Mouse (Mus musculus) induced T-regulatory cell, adult 2 months (primary cell): ENCODE results near the gene Sptan1.

ENCODE experiments used
- DNase-seq: peaks from one replicate; pipeline ENCODE4 v3.0.0-alpha.2; 2012; ENCODE audit warnings: low read depth

Gene Sptan1

DNA sequence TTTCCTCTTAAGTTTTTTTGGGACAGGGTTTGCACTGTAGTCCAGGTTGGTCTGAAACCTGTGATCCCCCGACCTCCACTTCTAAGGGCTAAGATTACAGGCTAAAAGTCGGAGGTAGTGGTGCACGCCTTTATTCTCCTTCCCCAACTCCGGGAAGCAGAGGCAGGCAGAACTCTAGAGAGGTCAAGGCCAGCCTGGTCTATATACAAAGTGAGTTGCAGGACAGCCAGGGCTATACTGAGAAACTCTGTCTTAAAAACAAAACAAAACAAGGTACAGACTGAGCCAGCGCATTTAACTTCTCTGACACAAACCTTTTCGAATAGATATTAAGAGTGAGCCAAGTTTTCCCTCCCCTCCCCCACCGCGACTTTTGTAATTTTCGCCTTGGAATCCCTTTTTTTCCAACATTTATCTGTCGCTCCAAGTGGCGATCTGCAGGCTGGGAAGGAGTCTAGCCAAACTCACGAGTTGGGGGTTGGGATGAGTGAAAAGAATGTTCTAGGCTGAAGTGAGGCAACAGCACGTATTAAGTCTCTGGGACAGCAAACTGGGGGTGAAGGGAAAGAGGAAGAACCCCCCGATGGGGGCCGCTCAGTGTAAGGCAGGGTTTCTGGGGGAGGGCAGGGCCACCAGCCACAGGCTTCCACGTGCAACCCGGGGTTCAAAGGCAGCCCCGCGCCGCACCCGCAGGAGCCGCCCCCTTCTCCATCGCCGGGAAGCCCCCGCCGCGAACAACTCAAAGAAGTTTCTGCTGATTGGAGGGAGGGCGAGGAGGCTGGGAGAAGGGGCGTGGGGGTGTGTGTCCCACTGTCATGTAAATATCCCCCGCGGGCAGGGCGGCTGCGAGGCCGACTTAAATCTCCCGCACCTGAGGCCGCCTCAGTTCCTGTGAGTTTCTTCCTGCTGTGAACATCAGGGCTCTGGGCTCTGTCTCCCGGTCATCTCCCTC lies 96.1 kb downstream of the Sptan1 start:
- peak; percentile 83 for DNase-seq

DNA sequence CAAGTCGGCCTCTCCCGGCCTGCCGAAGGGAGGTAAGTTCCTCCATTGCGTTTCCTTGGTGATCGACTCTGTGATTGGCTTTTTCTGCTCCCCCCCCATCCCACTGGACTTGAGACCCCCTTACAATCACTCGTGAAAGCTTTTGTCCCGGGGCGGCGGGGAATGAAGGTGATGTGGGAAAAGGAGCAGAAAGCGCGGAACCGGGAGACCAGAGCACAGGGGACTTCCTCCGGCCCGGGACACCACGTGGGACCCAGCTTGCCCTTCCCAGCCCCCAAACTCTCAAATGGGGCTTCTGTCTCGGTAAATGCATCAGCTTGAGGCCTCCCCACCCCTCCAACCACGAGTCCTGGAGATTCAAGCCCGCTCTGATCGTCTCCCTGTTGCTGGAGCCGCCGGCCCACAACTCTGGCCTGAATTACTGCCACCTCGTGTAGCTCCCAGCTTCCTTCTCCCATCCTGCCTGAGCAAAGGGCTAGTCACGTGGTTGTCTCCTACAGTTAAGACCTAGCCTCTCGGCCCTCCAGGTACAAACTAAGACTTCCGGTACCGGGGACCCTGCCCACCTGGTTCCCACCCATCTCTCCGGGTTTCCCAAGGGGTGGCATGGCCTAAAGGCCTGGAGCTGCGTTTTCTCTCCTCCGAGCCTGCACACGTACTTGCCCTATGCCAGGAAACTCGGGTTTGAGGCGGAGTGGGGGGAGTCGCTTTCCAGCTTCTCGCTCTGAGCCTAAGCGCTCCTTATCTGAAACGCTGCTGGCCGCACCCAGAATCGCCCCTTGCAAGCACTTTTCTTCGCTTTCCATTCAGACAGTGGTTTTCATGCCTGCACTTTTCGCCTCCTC lies 97.1 kb downstream of the Sptan1 start:
- DNase-seq = peak; percentile 74

DNA sequence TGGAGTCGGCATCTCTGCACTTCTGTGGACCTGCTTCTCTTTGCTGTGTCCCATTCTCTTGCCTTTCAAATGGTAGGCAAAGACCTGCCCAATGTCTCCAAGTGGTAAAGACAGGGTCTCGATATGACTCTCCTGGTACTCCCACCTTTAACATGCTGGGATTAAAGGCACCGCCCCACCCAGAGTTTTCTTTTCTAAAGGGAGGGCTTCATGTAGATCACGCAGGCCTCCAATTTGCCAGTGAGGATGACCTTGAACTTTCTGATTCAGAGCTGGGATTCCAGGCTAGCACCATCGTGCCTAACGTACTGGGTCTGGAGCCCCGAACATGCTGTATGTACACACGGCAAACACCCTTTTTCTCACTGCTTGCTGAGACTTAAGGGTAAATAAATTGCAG lies 97.9 kb downstream of the Sptan1 start:
- DNase-seq = peak; percentile 45

DNA sequence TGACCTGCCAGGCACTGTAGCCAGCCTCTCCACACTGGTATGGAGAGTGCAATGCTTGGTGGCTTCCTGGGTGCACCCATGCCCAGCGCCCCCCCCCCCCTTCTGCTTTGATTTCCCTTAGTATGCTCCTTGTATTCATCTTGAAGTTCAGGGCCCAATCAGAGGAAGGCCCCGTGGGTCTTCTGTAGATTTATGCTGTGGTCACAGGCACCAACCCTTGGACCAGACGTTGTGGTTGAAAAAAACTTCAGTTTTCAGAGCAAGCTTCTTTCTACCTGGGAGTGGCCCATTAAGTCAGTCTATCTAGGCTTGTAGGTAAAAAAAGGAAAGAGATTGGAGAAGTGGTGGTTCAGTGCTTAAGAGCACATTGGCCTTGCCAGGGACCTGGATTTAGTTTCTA lies 98.4 kb downstream of the Sptan1 start:
- DNase-seq = peak; percentile 60

DNA sequence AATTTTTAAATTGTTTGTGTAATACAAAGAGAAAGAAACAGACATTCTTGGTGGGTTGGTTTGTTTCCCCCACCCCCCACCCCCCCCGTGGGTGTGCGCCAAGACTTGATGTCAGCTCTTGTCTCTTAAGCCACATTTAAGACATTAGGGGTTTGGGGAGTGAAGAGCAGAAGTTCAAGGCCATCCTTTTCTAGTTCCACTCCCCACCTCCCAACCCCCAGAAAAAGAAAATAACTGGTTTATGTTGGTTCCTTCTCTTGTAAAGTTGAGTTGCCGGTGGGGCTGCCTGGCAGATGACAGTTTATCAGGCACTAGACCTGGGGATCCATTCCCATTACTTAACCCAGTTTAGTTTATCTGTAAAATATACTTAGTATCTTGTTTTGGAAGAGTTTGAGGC lies 98.9 kb downstream of the Sptan1 start:
- DNase-seq = peak; percentile 38

DNA sequence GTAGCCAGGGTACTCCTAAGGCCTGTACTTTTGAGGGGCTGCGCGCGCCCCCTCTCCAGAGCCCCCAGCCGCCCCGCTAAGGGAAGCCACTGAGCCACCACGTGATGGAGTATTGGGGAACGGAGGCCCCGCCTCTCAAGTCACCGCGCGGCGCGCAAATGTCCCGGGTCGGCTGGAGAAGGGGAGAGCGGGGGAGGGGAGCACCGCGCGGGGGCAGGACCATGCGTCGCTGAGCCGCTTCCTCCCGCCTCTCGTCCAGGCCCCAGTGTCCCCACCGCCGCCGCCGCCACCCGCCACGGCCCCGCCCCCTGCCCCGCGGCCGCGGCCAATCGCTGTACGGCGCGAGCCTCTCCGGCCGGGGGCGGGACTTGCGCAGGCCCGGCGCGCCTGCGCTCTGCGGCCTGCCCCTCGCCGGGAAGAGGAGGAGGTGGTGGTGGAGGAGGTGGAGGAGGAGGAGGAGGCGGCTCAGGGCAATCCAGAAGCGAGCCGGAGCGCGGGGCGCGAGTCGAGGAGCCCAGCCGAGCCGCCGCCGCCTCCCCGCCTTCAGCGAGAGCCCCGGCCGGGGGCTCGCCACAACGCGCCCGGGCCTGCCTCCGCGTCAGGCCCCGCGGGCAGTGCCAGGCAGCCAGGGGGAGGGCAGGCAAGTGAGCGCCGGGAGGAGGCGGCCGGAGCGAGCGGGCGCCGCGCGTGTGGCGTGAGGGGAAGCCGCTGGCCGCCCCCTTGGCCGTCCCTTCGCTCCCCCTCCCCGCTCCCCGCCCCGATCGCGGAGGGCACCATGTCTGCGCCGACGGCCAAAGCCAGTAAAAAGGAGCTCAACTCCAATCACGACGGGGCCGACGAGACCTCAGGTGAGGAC lies 100.9 kb downstream of the Sptan1 start:
- DNase-seq = peak; percentile 94

DNA sequence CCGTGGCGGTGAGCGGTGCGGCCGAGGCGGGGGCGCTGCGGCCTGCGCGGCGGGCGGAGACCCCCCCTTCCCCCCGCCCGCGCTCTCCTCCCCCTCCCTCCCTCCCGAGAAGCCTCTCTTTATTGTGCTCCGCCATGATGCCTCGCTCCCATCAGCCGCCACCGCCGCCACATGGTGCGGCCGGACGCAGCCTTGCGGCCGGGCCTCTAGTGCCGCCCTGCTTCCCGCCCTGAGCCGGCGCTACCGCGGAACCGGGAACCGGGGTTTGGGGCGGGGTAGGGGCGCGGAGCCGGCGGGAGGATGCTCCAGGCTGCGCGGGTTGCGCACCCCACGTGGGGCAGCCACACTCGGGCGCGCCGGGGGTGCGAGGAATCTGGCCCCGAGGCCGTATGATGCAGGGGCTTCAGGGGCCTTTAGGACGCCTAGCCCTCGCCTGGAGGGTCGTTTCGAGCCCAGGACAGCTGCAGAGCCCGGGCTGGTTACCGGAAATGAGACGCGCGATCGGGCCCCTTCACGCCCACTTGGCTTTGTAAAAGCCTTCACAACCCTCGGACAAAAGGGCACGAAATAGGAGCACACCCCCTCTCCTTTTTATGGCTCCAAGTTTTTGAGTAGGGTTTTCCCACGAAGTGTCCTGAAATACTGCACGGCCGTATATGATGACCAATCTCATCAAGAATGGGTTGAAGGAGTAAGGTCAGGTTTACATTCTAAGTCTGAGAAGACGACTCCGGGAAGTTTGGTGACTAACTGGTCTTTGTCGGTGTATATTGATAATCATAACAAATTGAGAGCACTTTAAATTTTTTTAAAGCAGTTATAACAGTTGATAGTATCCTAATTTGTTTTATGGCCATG lies 101.9 kb downstream of the Sptan1 start:
- DNase-seq = peak; percentile 77

DNA sequence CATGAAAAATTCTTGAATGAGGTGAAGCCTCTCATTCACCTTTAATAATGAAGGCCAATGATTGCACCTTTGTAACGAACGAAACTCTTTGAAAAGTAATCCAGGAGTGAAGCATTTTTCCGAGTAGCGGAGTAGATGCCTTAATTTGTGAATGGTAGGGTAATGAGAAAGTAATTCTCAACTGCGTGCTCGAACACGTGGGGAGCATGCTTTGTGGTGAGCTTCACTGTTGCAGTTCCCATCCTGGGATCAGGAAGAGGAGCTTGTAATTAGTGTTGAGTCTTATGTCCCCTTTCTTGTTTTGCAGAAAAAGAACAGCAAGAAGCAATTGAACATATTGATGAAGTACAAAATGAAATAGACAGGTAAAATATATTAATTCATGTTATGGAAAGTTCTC lies 102.6 kb downstream of the Sptan1 start:
- DNase-seq = no peak

DNA sequence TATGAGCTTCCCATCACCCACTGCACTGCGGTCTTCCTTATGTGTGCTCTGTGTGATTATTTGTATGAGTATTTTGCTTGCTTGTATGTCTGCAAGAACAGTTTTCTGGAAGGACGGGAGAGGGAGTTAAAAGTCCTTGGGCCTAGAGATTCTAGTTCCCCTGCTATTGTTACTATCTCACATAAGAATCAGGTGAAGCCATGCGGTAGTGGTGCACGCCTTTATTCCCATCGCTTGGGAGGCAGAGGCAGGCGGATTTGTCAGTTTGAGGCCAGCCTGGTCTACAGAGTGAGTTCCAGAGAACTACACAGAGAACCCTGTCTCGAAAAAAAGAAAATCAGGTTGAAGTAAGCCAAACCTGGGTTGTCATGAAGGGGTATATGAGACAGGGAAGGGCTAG lies 107.5 kb downstream of the Sptan1 start:
- no peak for DNase-seq

DNA sequence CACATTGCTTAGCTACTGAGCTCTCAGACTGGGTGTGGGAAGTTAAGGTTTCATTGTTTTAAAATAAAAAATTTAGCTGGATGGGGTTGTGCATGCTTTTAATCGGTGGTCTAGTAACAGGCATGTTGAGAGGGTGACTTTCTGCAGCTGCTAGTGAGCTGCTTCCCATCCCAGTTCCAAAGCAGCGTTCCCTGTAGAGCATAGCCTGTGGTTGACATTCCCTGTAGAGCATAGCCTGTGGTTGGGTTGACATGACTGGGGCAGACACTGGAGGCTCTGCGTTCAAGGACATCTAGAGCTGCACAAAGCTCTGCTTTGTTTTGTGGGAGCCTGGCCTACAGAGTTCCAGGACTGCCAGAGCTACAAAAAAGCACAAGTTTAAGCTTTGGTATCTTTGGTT lies 107.9 kb downstream of the Sptan1 start:
- DNase-seq = no peak

DNA sequence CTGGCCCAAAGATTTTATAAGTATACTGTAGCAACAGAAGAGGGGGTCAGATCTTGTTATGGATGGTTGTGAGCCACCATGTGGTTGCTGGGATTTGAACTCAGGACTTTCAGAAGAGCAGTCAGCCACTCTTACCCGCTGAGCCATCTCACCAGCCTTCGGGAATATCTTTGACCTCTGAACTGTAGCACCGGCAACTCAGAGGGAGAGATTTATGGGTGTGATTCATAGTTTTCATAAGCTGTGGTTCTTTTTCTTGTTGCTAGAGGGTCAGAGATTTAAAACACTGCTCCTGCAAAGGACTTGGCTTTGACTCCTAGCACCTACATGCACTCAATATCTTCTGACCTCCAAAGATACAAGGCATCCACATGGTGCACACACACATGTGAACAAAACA lies 110.3 kb downstream of the Sptan1 start:
- no peak for DNase-seq

DNA sequence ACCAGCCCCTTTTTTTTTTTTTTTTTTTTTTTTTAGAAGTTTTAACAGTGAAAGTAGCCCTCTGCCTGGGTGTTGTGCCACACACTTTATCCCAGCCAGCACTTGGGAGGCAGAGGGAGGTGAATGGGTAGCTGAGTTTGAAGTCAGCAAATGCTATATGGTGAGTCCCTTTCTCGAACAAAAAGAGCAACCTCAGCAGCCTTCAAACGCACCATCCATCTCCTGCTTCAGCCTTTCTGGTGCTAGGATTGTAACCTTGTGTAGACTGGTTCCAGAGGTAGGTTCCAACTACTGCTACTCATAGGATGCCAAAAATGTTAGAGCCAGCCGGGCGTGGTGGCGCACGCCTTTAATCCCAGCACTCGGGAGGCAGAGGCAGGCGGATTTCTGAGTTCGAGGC lies 111.1 kb downstream of the Sptan1 start:
- peak; percentile 29 for DNase-seq

DNA sequence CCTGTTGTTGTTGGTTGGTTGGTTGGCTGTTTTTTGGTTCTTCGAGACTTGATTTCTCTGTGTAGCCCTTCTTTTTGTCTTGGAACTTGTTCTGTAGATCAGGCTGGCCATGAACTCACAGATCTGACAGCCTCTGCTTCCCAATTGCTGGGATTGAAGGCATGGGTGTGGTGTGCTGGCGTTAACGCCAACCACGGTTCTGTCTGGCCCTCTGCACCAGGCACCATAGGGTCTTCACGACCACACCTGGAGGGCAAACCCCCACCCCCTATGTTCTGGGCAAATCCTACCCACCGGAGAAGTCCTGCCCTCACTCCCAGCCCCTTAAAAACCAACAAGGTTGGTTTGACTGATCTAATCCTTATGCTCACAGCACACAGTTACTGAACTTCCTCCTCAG lies 111.6 kb downstream of the Sptan1 start:
- no peak for DNase-seq

DNA sequence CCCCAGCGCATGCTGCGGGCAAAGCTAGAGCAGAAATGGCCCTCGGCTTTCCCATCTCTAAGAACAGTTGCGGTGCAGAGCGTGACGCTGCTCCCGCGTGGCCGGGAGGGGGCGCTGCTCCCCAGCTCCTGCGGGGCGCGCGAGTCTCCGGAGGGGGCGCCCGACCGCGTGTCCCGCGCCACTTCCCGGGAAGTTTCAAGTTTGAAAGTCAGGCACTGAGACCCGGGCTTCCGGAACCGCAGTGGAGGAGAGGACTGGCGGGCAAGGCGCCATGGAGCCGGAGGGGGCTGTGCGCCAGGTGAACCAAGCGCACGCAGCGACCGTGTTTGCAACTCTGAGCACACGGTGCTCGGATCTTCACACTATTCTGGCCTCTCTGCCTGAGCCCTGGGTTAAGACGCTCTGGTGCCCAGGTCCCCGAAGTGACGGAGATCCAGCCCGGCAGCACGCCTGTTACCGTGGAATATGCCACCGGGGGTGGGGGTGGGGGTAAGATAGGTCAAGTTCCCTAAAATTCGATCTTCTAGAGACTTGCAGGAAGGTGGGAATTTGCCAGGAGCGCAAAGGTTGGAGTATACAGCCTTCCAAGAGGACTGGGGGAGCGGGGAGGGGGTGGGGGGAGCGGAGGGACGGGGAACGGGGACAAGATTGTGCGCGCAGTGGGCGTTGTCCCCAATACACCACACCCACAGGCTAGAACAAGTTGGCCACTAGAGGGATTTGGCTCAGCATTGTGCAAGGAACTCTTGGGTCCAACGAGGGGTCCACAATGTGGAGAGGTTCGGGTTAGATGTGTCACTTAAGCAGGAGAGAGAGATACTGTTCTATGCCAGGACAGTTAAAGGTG lies 112.4 kb downstream of the Sptan1 start, which contains the start of gene Pkn3:
Gene Pkn3 (plus strand): TSS at position 183 of the 847 bp plus-strand sequence.
- peak; percentile 89 for DNase-seq

DNA sequence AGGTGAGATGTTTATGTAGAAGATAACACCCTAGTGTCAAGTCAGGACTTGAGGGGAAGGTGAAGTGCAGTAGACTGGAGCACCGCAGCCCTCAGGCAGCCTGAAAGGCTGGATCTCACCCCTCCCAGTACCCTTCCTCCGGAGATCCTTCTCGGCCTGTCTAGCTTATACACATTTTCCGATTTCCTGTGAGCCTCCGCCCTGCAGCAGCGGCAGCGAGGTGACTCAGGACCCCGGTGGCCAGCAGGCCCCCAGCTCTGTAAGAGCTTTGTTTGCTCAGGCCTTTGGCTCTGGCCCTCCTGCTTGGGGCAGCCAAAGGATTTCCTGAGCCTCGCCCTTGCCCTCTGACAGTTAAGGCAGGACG lies 113.0 kb downstream of the Sptan1 start:
- DNase-seq = no peak

DNA sequence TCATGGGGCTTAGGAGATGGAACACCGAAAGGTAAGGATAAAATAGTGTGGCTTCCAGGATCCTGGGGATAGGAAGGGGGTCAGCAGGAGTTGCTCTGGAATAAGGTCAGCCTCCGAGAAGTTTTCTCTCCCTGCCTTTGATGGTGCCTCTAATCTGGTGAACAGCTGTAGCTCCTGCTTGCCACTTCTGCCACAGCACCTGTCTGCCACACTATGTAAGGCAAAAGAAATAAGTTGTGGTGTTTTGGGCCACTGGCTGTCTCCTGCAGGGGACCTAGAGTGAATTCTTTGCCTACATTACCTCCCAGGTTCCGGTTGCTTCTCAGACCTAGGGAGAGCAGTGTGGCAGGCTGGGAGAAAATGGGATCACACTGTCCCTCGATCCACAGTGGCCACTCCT lies 113.4 kb downstream of the Sptan1 start:
- no peak for DNase-seq

DNA sequence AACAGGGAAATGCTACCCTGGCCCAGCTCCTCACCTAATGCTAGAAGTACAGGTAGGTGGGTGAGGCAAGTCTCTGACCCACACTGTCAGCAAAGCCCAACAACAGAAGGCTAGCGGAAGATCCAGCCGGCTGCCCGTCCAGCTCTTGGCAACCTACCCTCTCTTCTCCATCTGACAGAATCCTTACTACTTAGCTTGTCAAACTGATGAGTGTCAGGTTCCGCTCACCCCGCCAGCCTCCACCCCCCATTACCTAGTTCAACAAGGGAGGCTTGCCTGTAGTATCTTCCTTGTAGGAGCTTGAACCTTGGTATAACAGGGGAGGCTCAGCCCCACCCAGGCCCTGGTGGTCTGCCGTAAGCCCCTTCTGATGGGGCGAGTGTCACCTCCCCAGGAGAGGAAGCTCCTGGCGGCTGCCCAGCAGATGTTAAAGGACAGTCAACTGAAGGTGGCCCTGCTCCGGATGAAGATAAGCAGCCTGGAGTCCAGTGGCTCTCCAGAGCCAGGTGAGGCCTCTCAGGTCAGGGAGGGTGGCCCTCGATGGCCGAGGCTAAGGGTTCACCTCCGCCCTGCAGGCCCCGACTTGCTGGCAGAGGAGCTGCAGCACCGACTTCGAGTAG lies 114.9 kb downstream of the Sptan1 start:
- no peak for DNase-seq
